Mouse (Mus musculus): ENCODE data around the gene Kndc1.

Gene Kndc1

DNA sequence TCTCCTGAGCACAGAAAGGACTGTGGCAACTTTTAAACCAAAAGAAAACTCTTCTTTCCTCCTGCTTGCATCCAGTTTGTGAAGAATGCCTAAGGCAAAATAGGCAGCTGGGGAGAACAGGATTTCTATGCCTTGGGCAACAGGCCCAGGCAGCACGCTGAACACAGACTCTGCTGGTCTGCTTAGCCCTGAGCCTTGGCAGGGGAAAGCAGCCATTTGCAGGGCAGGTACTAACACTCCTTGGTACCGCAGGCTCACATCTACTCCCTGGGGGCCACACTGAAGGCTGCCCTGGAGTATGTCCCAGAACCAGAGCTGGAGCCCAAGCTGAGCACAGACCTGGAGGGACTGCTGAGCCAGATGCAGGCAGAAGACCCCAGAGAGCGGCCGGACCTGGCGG, 13.7 kb downstream of the Kndc1 start:
- DNase-seq: peak; percentile 63

DNA sequence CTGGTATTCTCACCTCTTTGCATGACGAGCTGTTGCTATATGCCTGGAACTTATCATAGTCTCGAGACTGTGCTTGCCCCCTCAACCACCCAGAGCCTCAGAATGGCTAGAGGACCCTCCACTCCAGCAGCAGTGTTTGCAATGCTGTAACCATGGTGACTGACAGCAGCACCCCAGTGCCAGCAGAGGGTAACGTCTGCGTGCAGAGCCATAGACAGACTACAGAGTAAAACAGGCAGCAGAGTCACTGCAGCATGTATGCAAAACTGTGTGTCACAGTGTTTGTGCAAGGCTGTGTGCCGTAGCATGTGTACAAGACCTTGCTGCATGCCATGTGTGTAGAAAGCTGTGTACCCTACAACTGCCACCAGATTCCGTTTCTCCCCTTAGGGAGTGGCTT, 15.0 kb downstream of the Kndc1 start:
- DNase-seq: no peak

DNA sequence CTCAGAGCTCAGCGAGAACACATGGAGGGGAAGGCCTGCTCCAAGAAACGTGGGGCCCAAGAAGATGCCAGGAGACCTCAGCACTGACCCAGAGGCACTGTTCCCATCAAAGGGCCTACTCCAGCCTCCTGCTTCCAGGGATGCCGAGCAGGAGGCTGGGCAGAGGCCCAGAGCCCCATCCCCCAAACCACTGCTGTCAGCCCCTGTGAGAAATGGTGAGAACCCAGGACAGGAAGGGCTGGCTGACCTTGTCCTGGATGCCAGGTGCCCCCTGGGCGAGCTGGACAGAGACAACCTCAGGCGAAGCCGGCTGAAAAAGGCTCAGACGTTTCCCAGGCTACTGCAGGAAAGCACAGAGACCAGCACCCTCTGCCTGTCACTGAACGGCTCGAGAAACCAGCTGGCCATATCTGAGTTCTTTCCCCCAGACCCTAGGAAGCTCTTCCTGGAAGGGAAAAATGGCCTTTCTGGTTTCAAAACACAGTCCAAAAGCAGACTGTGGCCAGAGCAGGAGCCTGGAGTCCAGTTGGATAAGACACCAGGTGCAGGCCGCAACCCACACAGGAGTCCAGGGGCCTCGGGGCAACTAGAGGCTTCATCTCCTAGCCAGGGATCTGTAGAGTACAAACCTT, 15.8 kb downstream of the Kndc1 start:
- DNase-seq: no peak

DNA sequence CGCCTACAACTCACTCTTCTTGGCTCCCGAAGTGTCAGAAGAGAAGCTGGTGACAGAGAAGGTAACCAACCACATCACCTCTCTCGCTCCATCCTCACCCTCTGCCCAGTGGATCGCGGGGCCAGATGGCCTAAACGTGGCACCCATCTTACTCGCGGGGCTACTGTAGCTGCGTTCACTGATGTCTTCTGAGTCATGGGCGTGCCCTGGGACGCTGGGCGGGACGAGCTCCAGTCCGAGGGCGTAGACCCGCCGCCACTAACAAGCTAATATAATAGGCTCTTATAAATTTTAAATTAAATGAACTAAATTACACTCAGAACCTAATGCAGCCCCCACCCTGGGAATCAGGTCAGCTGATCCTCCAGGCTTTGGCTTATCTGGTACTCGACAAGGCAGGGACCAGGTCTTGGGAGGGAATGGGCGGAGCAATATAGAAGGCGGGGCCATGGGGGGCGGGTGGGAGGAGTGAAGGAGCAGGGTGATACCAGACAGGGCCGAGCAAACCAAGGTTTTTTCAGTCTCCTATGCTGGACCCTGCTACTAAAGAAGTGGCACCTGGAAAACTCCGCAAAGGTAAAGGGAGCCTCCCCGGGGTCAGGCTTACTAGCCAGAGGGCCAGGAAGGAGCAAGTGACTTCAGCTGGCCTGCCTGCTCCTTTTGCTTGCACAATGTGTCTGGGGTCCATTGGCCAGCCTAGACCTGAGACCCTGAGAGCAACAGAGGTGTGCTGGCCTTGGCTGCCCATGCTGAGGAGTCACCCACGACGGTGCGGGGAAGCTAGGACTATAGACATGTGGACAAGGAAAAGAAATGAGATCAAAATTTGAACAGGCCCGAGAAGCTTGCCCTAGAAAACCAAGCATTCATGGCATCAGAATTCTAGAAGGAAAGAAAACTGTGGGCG, 19.9 kb downstream of the Kndc1 start:
- DNase-seq: no peak

DNA sequence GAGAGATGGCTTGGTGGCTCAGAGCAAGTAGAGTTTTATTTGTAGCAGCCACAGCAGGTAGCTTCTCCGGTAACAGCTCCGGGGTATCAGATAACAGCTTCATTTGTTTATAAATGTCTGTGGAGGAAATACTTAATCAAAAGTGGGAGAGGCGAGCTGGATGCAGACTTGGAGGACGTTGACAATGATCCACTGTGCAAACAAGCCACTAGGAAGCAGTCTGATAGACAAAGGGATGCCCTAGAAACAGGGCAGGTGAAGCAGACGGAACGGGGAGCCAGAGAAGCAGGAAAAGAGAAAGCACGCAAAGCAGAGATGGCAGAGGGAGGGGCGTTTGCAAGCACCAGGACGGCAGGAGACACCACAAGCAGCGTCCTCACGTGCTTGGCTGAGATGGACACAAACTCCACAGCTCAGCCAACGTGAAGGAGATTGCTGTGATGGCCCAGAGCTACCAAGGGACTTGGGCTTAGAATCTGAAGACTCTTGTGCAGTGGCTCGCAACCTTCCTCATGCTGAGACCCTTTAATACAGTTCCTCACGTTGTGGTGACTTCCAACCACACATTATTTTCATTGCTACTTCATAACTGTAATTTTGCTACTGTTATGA, 21.3 kb downstream of the Kndc1 start:
- no peak for DNase-seq

DNA sequence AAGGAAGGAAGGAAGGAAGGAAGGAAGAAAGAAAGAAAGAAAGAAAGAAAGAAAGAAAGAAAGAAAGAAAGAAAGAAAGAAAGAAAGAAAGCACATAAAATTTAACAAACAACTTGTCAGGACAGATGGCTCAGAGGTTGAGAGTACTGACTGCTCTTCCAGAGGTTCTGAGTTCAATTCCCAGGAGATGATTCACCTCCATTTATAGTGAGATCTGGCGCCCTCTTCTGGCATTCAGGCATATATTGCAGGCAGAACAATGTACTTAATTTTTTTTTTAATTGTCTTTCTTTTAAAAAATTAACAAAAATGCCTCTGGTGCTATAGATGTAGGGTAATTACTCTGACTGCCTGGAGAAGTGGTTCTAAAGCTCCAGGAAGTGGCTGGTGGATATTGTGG, 21.8 kb downstream of the Kndc1 start:
- no peak for DNase-seq

DNA sequence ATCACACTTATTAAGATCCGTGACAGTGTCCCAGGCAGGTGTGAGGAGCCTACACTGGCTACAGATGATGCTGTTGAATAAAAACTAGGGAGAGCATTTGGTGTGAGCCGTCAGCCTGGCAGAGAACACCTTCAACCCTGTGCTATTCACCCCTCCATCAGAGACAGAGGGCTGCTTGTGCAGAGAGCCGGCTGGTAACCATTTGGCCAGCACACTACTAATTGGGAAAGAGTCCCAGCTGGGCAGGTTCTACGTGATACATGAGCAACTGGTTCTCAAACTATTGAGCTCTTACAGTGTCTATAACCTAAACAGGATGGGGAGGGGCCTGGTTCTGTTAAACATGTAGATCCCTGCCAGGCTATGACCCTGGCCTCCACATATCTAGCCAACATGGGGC, 23.8 kb downstream of the Kndc1 start:
- peak; percentile 57 for DNase-seq

DNA sequence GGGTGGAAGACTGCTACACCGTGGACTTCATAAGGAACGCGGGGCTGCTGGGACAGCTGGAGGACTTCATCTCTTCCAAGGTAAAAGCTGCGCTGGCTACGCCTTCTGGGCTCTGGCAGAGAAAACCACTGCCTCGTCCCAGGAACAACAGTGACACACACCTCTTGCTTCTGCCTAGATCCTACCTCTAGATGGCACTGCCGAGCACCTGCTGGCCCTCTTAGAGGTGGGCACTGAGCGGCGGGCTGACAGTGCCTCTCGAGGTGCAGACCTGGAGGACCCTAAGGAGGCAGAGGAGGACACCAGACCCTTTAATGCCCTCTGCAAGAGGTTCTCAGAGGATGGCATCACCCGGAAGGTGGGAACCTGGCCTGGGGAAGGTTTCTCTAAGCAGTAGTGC, 36.2 kb downstream of the Kndc1 start:
- no peak for DNase-seq

DNA sequence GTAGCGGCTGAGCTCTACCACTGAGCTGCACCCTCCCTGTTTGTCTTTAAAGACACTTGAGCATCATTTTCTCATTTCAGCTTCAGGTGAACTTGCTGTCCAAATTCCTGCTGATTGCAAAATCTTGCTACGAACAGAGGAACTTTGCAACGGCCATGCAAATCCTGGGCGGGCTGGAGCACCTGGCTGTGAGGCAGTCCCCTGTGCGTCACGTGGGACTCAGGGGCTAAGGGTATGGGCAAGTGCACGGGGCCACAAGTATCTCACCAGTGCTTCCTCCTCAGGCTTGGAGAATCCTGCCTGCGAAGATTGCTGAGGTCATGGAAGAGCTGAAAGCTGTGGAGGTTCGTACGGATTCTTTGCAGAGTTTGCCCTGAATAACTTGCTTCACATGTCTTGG, 42.2 kb downstream of the Kndc1 start:
- DNase-seq: no peak

DNA sequence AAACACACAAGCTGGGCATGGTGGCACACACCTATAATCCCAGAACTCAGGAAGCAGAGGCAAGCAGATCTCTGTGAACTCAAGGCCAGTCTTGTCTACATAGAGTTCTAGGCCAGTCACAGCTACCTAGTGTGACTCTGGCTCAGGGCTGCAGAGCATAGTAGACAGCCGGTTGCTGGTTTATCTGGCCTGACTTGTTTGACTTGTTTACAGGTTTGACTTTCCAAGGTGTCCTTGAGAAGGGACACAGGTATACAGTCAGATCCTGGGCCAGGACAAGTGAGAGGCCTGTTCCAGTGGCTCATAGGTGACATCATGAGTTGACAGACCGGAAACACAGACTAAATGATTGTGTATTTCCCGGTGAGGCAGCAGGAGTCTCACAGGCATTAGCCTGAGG, 42.6 kb downstream of the Kndc1 start:
- DNase-seq: no peak

DNA sequence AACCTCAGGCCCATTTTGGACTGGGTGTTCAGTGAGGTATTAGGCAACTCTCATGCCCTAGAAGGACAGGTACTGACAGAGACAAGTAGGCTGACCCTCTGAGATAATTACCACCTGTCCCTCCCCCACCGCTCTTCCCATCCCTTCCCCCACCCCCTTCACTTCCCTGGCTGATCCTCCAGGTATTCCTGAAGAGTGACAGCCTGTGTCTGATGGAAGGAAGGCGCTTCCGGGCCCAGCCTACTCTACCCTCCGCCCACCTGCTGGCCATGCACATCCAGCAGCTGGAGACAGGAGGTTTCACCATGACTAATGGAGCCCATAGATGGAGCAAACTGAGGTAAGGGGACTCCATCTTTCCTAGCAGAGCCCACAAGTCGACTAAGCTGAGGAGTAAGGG, 43.3 kb downstream of the Kndc1 start:
- no peak for DNase-seq

DNA sequence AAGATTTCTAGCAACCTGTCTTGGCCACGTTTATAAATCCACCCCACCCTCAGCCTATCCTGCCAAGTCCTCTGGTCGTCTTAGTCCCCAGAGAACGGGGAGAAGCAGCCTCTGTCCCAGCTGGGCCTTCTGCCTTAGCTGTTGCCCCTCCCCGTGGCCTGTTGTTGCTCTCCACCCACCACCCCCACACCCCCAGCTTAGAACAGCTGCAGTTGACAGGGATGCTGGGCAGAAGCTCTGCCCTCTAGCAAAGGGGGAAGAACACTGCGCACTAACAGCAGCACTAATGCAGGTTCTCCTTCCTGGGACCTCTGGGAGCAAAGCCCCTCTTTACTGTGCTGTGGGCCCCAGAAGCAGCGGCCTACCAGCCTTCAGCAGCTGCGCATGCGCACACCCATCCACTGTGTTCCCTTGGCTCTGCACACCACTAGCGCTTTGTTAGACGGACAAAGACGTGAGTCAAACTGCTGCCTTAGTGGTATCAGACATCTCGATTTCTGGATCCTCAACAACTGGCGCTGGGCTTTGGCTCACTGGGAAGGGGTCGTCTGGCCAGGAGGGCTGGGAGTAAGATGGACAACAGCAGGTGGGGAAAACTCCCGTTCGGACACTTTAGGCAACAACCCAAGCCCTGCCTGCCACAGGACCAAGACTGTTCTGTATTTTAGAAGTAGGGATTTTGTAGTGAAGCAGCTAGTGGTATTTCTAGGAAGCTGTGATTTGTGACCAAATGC, 46.1 kb downstream of the Kndc1 start:
- DNase-seq: no peak

DNA sequence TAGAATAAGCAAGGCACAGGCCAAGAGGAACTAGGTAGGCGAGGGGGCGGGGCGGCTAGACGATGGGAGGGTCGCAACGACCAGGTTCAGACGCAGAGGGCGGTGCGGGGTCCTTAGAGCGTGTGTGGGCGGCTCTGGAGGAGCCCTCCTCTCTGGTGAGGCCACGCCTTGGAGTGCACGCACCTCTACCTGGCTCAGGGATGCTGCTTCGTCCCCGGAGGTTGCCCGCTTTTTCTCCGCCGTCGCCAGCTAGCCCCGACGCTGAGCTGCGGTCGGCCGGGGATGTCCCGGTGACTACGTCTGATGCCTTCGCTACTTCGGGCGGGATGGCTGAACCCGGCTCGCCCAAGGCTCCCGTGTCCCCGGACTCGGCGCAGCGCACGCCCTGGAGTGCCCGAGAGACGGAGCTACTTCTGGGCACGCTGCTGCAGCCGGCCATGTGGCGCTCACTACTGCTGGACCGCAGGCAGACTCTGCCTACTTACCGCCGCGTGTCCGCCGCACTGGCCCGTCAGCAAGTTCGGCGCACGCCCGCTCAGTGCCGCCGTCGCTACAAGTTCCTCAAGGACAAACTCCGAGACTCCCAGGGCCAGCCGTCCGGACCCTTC, 49.3 kb downstream of the Kndc1 start, which contains the start of gene Utf1:
TSS of gene Utf1 (plus strand) at position 116 of the 608 bp plus-strand sequence.
- no peak for DNase-seq

DNA sequence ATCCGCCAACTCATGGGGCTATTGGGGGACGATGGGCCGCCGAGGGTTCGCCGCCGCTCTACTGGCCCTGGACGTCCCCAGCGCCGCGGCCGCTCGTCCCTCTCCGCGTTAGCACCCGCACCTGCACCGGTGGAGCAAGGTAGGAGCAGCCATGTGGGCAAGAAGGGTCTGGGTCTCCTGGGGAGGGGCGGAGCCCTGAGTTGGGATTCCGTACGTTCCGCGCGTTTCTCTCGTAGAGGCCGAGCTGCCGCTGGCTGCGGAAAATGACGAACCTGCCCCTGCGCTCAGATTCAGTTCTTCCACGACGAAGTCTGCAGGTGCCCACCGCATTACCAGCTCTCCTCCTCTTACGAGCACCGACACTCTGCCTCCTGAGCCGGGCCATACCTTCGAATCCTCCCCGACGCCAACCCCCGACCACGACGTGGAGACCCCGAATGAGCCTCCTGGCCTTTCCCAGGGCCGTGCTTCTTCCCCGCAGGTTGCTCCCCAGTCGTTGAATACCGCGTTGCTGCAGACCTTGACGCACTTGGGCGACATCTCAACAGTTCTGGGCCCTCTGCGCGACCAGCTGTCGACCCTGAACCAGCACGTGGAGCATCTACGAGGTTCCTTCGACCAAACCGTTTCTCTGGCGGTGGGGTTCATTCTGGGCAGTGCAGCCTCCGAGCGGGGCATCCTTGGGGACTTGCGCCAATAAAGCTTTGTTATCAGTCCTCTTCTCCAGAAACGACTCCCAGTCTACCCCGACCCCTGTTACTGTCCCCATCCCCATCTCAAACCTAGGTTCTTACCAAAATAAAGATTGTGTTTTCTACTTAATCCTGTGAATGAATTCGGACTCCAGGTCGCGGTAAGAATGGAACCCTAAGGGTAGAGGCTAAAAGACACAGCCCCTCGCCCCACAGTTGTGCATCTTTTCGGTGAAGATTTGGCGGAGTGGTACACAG, 50.1 kb downstream of the Kndc1 start:
- DNase-seq: no peak

DNA sequence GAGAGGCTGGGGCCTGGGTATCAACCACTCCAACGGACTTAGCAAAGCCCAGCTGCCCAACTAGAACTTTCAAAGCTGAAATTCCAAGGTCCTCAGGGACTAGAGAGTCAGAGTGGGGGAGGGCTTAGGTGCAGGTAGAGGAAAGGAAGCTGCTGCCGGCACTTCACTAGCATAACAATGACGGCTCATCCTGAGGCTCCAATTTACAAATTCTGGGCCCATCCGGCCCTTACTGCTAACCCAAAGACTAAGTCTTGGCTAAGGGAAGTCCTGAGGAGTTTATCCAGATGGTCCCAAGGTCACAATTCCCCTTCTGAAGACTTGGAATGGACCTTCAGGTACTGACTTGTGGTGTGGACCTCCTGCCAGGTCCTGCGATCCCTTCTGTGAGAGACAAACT, 51.0 kb downstream of the Kndc1 start:
- DNase-seq: no peak

DNA sequence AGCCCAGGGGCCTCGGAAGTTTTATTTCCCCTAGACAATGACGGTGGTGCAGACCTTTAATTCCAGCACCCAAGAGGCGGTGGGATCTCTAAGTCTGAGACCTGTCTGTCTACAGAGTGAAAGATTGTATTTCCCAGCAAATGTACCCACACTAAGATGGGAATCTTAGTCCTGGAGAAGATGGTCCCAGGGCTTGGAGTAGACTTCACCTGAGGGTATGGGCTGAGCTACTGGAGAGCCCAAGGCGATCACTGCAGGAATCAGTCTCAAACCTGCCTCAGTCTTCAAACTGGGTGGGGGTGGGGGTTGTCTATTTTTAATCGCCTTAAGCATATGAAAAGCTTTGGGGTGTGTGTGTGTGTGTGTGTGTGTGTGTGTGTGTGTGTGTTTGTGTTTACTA, 51.5 kb downstream of the Kndc1 start:
- no peak for DNase-seq

DNA sequence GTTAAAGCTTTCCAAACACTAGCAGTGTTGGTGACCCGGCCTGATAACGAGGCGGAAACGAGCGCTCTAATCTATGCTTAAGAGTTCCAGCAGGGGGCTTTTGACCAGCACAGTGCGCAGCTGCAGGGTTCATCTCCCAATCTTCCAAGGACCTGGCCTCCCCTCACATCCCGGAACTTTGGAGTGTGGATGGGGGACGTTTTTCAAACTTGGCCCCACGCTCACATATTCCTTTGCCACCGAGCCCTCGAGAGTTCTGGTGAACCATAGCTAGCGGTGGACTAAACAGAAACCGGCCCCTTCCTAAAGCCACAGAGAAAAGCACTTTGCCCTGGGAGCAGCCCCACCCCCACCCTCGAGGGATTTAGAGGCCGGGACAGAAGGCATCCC, 55.4 kb downstream of the Kndc1 start:
- no peak for DNase-seq

DNA sequence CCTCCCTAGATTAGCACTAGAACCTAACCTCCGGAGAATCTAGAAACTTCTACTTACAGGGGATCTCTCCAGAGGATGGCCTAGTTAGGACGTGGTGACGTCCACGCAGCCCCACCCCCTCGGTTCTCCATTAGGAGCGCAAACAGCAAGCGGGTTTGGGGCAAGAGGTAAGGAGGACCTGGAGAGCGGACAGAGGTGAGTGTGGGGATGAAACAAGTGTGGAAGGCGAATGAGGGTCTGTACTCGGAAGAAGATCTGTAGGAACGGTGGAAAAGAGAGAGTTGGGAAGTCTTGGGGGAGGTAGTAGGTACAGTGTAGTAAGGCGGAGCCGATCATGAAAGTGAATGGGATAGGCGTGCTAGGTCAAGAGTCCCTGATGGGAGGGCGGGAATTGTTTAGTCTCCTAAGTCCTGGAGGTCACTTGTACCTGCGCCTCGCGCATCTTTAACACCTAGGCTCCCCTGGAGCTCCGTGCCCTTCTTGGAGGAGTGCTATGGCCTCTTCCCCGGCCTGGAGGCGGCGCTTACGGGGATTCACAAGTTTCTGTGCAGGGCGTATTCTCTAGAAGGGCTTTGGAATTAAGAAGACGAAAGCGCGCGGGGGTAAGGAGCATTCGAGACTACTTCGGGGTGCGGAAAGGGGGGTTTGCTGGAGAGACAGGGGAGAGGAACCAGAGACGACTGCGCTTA, 55.9 kb downstream of the Kndc1 start:
- no peak for DNase-seq

DNA sequence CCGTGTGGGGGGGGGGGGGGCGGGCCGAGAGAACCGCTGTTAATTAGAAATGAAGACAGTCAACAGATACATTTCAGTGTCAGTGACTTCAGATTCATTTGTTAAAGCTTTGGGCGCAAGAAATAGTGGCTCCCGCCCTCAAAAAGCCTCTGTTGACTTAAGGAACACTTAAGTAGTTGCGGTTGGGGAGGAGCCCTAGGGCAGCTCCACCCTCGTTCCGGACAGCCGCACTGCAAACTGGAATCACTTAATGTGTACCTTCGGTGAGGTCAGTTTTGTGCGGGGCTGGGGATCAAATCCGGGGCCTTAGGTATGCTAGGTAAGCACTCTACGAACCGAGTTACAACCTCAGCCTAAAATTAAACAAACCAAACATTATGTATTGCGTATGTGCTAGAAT, 56.6 kb downstream of the Kndc1 start:
- DNase-seq: no peak

DNA sequence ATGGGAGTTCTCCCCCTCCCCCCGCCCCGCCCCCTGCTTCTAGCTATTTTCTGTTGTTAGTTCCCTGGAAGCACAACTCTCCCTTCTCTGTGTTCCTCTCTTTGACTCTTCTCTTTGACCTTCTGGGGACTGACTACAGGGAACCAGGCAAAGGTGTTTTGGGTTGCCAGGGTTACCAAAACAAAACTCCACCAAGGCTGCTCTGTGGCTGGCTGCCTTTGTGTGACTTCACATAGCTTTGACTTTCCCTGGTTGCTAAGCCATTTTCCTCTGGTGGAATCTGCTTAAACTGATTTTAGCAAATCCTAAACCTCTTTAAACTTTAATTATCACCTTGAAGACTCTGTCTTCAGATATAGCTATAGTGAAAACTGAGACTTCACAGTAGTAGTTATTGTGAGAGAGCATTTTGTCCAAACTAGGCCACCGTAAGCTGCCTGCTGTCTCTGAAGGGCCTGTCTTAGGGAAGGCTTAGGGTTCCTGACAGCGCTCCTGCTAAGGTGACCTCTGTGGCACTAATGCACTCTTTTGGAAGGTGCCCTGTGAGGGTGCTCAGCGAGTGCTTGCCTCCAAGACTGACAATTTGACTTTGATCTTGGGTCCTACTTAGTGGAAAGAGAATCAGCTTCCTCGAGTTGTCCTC, 57.6 kb downstream of the Kndc1 start:
- DNase-seq: no peak

DNA sequence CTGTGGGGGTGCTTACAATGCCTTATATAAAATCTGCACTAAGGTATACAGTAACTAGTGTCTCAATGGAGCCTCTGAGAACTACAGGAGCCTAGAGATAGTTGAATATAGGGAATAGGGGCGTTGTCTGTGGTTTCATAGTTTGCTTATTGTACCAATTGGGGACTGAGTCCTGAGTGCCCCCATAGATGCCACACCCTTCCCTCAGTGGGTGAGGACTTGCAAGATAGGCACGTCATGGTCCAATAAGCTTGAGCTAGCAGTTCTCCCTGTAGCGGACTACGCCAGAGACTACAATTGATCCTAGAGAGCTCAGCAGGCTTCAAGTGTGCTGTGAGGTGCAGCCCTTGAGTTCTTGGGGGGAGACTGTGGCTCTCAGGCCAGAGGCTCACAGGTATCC, 61.0 kb downstream of the Kndc1 start:
- no peak for DNase-seq
